Mouse (Mus musculus): ENCODE results near the gene Cap1.
A peak's percentile ranks its signal among the peaks of the same experiment; 100 is the strongest.

The Cap1 gene

GRCm38 (mm10) chr4:122886579-122887254 is 861 bp upstream of the Cap1 start:
- DNase-seq, result no peak

- DNase-seq, result peak; percentile 26
These were observed 1.1 kb downstream of the Cap1 start for GRCm38 (mm10) chr4:122884481-122885340.

- DNase-seq, result no peak
These were observed 1.8 kb downstream of the Cap1 start for GRCm38 (mm10) chr4:122884051-122884450.

GRCm38 (mm10) chr4:122883294-122883693 is 2.6 kb downstream of the Cap1 start:
- no peak for DNase-seq

- no peak for DNase-seq
These were observed 3.3 kb downstream of the Cap1 start for GRCm38 (mm10) chr4:122882544-122882943.

GRCm38 (mm10) chr4:122878333-122879070 is 7.4 kb downstream of the Cap1 start:
- DNase-seq, result no peak

GRCm38 (mm10) chr4:122873512-122873911 is 12.3 kb downstream of the Cap1 start:
- no peak for DNase-seq

- DNase-seq, result no peak
These were observed 12.9 kb downstream of the Cap1 start for GRCm38 (mm10) chr4:122873003-122873402.

GRCm38 (mm10) chr4:122871989-122872388 is 13.9 kb downstream of the Cap1 start:
- DNase-seq, result no peak

- no peak for DNase-seq
These were observed 14.6 kb downstream of the Cap1 start for GRCm38 (mm10) chr4:122871269-122871668.

GRCm38 (mm10) chr4:122870741-122871140 is 15.1 kb downstream of the Cap1 start:
- no peak for DNase-seq

- DNase-seq, result peak; percentile 24
These were observed 15.8 kb downstream of the Cap1 start for GRCm38 (mm10) chr4:122870027-122870426.

- no peak for DNase-seq
These were observed 17.8 kb downstream of the Cap1 start for GRCm38 (mm10) chr4:122868041-122868440.

GRCm38 (mm10) chr4:122861836-122862235 is 24.0 kb downstream of the Cap1 start:
- no peak for DNase-seq

GRCm38 (mm10) chr4:122859096-122859674 is 26.7 kb downstream of the Cap1 start:
- DNase-seq, result peak; percentile 60

GRCm38 (mm10) chr4:122857909-122858308 is 27.9 kb downstream of the Cap1 start:
- no peak for DNase-seq

GRCm38 (mm10) chr4:122854770-122855169 is 31.1 kb downstream of the Cap1 start:
- no peak for DNase-seq

- DNase-seq, result no peak
These were observed 32.2 kb downstream of the Cap1 start for GRCm38 (mm10) chr4:122853691-122854090.

GRCm38 (mm10) chr4:122851535-122851934 is 34.3 kb downstream of the Cap1 start:
- no peak for DNase-seq

- DNase-seq, result peak; percentile 10
These were observed 37.7 kb downstream of the Cap1 start for GRCm38 (mm10) chr4:122848150-122848621.

GRCm38 (mm10) chr4:122838416-122838815 is 47.4 kb downstream of the Cap1 start:
- no peak for DNase-seq

- no peak for DNase-seq
These were observed 47.9 kb downstream of the Cap1 start for GRCm38 (mm10) chr4:122837994-122838393.

GRCm38 (mm10) chr4:122837180-122837730 is 48.6 kb downstream of the Cap1 start:
- DNase-seq, result no peak

Data from kidney, postnatal 14 days (tissue).